Mouse (Mus musculus) C2C12 (cell line): Measurements from ENCODE around the gene Fcgr2b.

Experiments used
- CEBPB ChIP-seq: IDR thresholded peaks from one replicate; pipeline ENCODE4 v1.6.1; 2011; ENCODE audit warnings: low read depth, mild to moderate bottlenecking, control low read depth, moderate library complexity
- CTCF ChIP-seq: IDR thresholded peaks from one replicate; pipeline ENCODE4 v1.5.1; 2011; ENCODE audit not compliant: control insufficient read depth, insufficient read depth, insufficient read length
- MAX ChIP-seq: IDR thresholded peaks from one replicate; pipeline ENCODE4 v1.6.1; 2011; ENCODE audit warnings: mild to moderate bottlenecking, control low read depth
- MYOG ChIP-seq: IDR thresholded peaks from one replicate; pipeline ENCODE4 v1.6.1; 2011; ENCODE audit not compliant: control insufficient read depth, insufficient read length; ENCODE audit errors: extremely low read depth
- USF1 ChIP-seq: IDR thresholded peaks from one replicate; pipeline ENCODE4 v1.6.1; 2011; ENCODE audit warnings: low read depth, mild to moderate bottlenecking, control low read depth, moderate library complexity

- TF ChIP-seq CEBPB (no peak), CTCF (no peak), USF1 (no peak), MAX (no peak), MYOG (no peak)
Measured at GRCm38 (mm10) chr1:170974736-170975135, 1.6 kb downstream of the Fcgr2b start.
